Mouse (Mus musculus): ENCODE results near the gene Ap3m1. TPM values are rescaled to one million over a fixed set of nuclear protein-coding genes. Genes with fewer than 3 reads are reported as not detected.

Gene Ap3m1
- polyA plus RNA-seq, 1 experiment: 15.1 TPM

DNA sequence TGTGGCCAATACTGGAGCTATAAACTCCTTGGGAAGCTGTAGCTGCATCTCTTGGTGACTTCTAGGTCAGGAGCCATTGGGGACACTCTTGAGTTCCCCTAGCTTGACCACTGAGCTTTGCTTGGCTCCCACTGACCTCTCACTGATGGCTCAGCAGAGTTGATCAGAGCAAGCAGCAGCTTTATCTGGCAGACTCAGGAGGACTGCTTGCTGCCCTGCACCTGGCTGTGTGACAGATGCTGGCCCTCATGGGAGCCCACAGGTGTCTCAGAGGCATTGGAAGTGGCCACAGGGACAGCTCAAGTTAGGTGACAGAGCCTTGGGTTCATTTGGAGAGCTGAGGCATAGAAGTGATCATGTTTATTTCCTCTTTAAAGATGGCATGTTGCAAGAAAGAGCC lies 24.8 kb downstream of the Ap3m1 start:
- Histone ChIP-seq H3K36me3 (ENCODE audit: control insufficient read depth, insufficient read depth) (peaks cover 87% of the 10 kb centered on the region), H3K79me2 (ENCODE audit: control insufficient read depth, insufficient read depth) (no peaks in the 10 kb centered on the region), H3K4me3 (no peak overlapping the region), H3ac (ENCODE audit: control insufficient read depth, insufficient read length) (no peak overlapping the region), H3K4me2 (ENCODE audit: low read depth) (no peak overlapping the region), H3K27me3 (ENCODE audit: control insufficient read depth, insufficient read depth, insufficient read length) (no peaks in the 10 kb centered on the region)
- TF ChIP-seq SRF (IDR thresholded peaks at IDR 0.05; ENCODE audit: control insufficient read depth, insufficient read length, low read depth) (no peak), MYOG (IDR thresholded peaks at IDR 0.05; ENCODE audit: control insufficient read depth in 1 of 3, insufficient read depth in 1 of 3, insufficient read length in 2 of 3, low read depth in 2 of 3) (no peak), CEBPB (IDR thresholded peaks at IDR 0.05; ENCODE audit: insufficient read depth, poor library complexity, severe bottlenecking) (no peak), TCF12 (IDR thresholded peaks at IDR 0.05; ENCODE audit: insufficient read depth, poor library complexity, severe bottlenecking) (no peak), MYOD1 (IDR thresholded peaks at IDR 0.05; ENCODE audit: control insufficient read depth in 1 of 3, insufficient read length in 2 of 3, low read depth in 2 of 3) (no peak), POLR2A (IDR thresholded peaks at IDR 0.05; ENCODE audit: insufficient read length, low read depth) (no peak)

DNA sequence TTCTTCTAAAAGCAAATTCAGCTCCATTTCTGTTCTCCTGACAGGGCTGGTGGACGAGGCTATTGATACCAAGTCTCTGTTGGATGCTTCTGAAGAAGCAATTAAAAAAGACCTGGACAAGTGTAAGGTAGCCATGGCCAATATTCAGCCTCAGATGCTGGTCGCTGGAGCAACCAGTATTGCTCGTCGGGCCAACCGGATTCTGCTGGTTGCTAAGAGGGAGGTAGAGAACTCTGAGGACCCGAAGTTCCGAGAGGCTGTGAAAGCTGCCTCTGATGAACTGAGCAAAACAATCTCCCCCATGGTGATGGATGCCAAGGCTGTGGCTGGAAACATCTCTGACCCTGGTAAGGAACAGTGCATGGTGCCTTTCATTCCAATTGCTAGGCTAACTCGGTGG lies 31.9 kb downstream of the Ap3m1 start:
- Histone ChIP-seq H3K79me2 (ENCODE audit: control insufficient read depth, insufficient read depth) (no peaks in the 10 kb centered on the region), H3ac (ENCODE audit: control insufficient read depth, insufficient read length) (no peak overlapping the region), H3K4me2 (ENCODE audit: low read depth) (no peak overlapping the region), H3K36me3 (ENCODE audit: control insufficient read depth, insufficient read depth) (peaks cover 92% of the 10 kb centered on the region), H3K4me3 (no peak overlapping the region), H3K27me3 (ENCODE audit: control insufficient read depth, insufficient read depth, insufficient read length) (no peaks in the 10 kb centered on the region)
- TF ChIP-seq CEBPB (IDR thresholded peaks at IDR 0.05; ENCODE audit: insufficient read depth, poor library complexity, severe bottlenecking): no peak
- TF ChIP-seq MYOG (IDR thresholded peaks at IDR 0.05; ENCODE audit: control insufficient read depth in 1 of 3, insufficient read depth in 1 of 3, insufficient read length in 2 of 3, low read depth in 2 of 3): no peak
- TF ChIP-seq POLR2AphosphoS2 (IDR thresholded peaks at IDR 0.05; ENCODE audit: insufficient read length, low read depth): no peak
- TF ChIP-seq TCF3 (IDR thresholded peaks at IDR 0.05; ENCODE audit: insufficient read length, low read depth): no peak
- TF ChIP-seq TCF12 (IDR thresholded peaks at IDR 0.05; ENCODE audit: insufficient read depth, poor library complexity, severe bottlenecking): no peak
- no peak for TF ChIP-seq E2F4 (IDR thresholded peaks at IDR 0.05; ENCODE audit: insufficient read depth)
- TF ChIP-seq USF1 (IDR thresholded peaks at IDR 0.05; ENCODE audit: low read depth): no peak
- TF ChIP-seq MYOD1 (IDR thresholded peaks at IDR 0.05; ENCODE audit: control insufficient read depth in 1 of 3, insufficient read length in 2 of 3, low read depth in 2 of 3): no peak
- TF ChIP-seq REST (IDR thresholded peaks at IDR 0.05; ENCODE audit: insufficient read depth, insufficient read length): no peak
- TF ChIP-seq MAX (IDR thresholded peaks at IDR 0.05; ENCODE audit: low read depth): no peak
- TF ChIP-seq SRF (IDR thresholded peaks at IDR 0.05; ENCODE audit: control insufficient read depth, insufficient read length, low read depth): no peak
- no peak for TF ChIP-seq POLR2A (IDR thresholded peaks at IDR 0.05; ENCODE audit: insufficient read length, low read depth)

DNA sequence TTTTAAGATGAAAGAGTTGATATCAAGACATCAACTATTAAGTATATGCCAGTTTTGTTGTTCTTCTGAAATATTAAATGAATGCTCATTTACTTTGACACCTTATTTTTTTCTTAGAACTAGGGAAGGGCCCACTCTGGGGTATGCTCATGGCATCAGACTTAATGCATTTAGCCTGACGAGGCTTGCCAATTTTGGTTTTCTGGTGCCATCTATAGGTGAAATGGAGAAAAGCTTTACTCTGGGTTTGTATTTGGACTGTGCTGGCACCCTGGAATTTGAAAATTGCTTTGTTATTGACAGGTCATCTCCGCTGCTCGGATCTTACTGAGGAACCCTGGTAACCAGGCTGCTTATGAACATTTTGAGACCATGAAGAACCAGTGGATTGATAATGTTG lies 33.3 kb downstream of the Ap3m1 start:
- peaks cover 92% of the 10 kb centered on the region for H3K36me3 ChIP-seq (ENCODE audit: control insufficient read depth, insufficient read depth)
- no peak overlapping the region for H3K4me3 ChIP-seq
- no peak for TF ChIP-seq TCF12 (IDR thresholded peaks at IDR 0.05; ENCODE audit: insufficient read depth, poor library complexity, severe bottlenecking)
- no peak for TF ChIP-seq E2F4 (IDR thresholded peaks at IDR 0.05; ENCODE audit: insufficient read depth)
- TF ChIP-seq MYOG (IDR thresholded peaks at IDR 0.05; ENCODE audit: control insufficient read depth in 1 of 3, insufficient read depth in 1 of 3, insufficient read length in 2 of 3, low read depth in 2 of 3): no peak
- no peak for TF ChIP-seq CEBPB (IDR thresholded peaks at IDR 0.05; ENCODE audit: insufficient read depth, poor library complexity, severe bottlenecking)
- TF ChIP-seq MYOD1 (IDR thresholded peaks at IDR 0.05; ENCODE audit: control insufficient read depth in 1 of 3, insufficient read length in 2 of 3, low read depth in 2 of 3): no peak
- no peak for TF ChIP-seq TCF3 (IDR thresholded peaks at IDR 0.05; ENCODE audit: insufficient read length, low read depth)
- no peak for TF ChIP-seq MAX (IDR thresholded peaks at IDR 0.05; ENCODE audit: low read depth)
- TF ChIP-seq USF1 (IDR thresholded peaks at IDR 0.05; ENCODE audit: low read depth): no peak
- no peak for TF ChIP-seq SRF (IDR thresholded peaks at IDR 0.05; ENCODE audit: control insufficient read depth, insufficient read length, low read depth)
- no peak for TF ChIP-seq REST (IDR thresholded peaks at IDR 0.05; ENCODE audit: insufficient read depth, insufficient read length)
- TF ChIP-seq POLR2AphosphoS2 (IDR thresholded peaks at IDR 0.05; ENCODE audit: insufficient read length, low read depth): no peak
- no peak for TF ChIP-seq POLR2A (IDR thresholded peaks at IDR 0.05; ENCODE audit: insufficient read length, low read depth)

DNA sequence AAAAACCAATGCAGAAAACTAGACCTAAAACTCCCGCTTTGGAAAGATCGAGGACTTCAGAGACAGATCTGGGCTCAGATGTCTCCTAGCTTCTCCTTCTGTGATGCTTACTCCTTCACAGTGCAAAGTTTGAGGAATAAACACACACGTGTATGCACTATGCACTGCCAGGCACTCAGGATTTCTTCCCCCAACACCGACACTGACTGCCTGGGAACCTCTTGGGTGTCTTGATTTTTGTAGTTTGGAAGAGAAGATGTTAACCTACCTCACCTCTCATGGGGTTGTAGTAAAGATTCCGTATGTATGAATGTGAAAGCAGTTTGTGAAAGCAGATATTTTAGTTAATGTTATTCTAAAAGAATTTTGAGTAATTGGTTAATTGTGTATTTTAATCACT lies 34.4 kb downstream of the Ap3m1 start:
- no peaks in the 10 kb centered on the region for H3K27me3 ChIP-seq (ENCODE audit: control insufficient read depth, insufficient read depth, insufficient read length)
- H3K4me2 ChIP-seq (ENCODE audit: low read depth): no peak overlapping the region
- TF ChIP-seq SRF (IDR thresholded peaks at IDR 0.05; ENCODE audit: control insufficient read depth, insufficient read length, low read depth) (no peak), TCF12 (IDR thresholded peaks at IDR 0.05; ENCODE audit: insufficient read depth, poor library complexity, severe bottlenecking) (no peak), MYOD1 (IDR thresholded peaks at IDR 0.05; ENCODE audit: control insufficient read depth in 1 of 3, insufficient read length in 2 of 3, low read depth in 2 of 3) (no peak), REST (IDR thresholded peaks at IDR 0.05; ENCODE audit: insufficient read depth, insufficient read length) (no peak), MAX (IDR thresholded peaks at IDR 0.05; ENCODE audit: low read depth) (no peak), CEBPB (IDR thresholded peaks at IDR 0.05; ENCODE audit: insufficient read depth, poor library complexity, severe bottlenecking) (no peak)
- peaks cover 91% of the 10 kb centered on the region for H3K36me3 ChIP-seq (ENCODE audit: control insufficient read depth, insufficient read depth)
- no peak overlapping the region for H3ac ChIP-seq (ENCODE audit: control insufficient read depth, insufficient read length)
- no peaks in the 10 kb centered on the region for H3K79me2 ChIP-seq (ENCODE audit: control insufficient read depth, insufficient read depth)
- no peak overlapping the region for H3K4me3 ChIP-seq

More for the DNA sequence above, 33.3 kb downstream of the Ap3m1 start:
- H3ac ChIP-seq (ENCODE audit: control insufficient read depth, insufficient read length): no peak overlapping the region
- no peaks in the 10 kb centered on the region for H3K79me2 ChIP-seq (ENCODE audit: control insufficient read depth, insufficient read depth)
- H3K27me3 ChIP-seq (ENCODE audit: control insufficient read depth, insufficient read depth, insufficient read length): no peaks in the 10 kb centered on the region
- H3K4me2 ChIP-seq (ENCODE audit: low read depth): no peak overlapping the region

DNA sequence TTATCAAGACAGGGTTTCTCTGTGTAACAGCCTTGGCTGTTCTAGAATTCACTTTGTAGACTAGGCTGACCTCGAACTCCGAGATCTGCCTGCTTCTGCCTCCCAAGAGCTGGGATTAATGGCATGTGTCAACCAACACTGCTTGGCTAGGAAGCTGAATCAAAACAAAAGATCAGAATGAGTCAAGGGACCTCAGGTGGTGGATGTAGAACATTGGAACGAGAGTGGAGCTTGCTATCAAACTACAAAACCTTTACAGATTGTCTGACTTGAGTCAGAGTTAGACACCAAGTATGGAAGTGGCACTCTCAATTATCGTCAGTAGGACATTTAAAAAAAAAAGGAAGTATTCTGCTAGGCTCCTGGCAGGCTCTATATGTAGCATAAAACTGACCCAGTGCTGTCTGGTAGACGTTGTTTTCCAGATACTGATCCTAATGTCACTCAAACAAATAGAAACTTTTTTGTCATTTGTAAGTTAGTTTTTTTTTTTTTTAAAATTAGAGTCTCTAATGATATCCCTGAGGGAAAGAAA lies 38.4 kb downstream of the Ap3m1 start:
- no peaks in the 10 kb centered on the region for H3K27me3 ChIP-seq (ENCODE audit: control insufficient read depth, insufficient read depth, insufficient read length)
- no peak overlapping the region for H3K4me2 ChIP-seq (ENCODE audit: low read depth)
- no peak overlapping the region for H3ac ChIP-seq (ENCODE audit: control insufficient read depth, insufficient read length)
- H3K79me2 ChIP-seq (ENCODE audit: control insufficient read depth, insufficient read depth): no peaks in the 10 kb centered on the region
- no peak for TF ChIP-seq CEBPB (IDR thresholded peaks at IDR 0.05; ENCODE audit: insufficient read depth, poor library complexity, severe bottlenecking)
- no peak for TF ChIP-seq SRF (IDR thresholded peaks at IDR 0.05; ENCODE audit: control insufficient read depth, insufficient read length, low read depth)
- TF ChIP-seq POLR2AphosphoS2 (IDR thresholded peaks at IDR 0.05; ENCODE audit: insufficient read length, low read depth): no peak
- TF ChIP-seq POLR2A (IDR thresholded peaks at IDR 0.05; ENCODE audit: insufficient read length, low read depth): no peak
- TF ChIP-seq MAX (IDR thresholded peaks at IDR 0.05; ENCODE audit: low read depth): no peak
- TF ChIP-seq E2F4 (IDR thresholded peaks at IDR 0.05; ENCODE audit: insufficient read depth): no peak
- TF ChIP-seq USF1 (IDR thresholded peaks at IDR 0.05; ENCODE audit: low read depth): no peak
- no peak for TF ChIP-seq MYOG (IDR thresholded peaks at IDR 0.05; ENCODE audit: control insufficient read depth in 1 of 3, insufficient read depth in 1 of 3, insufficient read length in 2 of 3, low read depth in 2 of 3)
- no peak for TF ChIP-seq TCF3 (IDR thresholded peaks at IDR 0.05; ENCODE audit: insufficient read length, low read depth)
- TF ChIP-seq REST (IDR thresholded peaks at IDR 0.05; ENCODE audit: insufficient read depth, insufficient read length): no peak
- no peak for TF ChIP-seq MYOD1 (IDR thresholded peaks at IDR 0.05; ENCODE audit: control insufficient read depth in 1 of 3, insufficient read length in 2 of 3, low read depth in 2 of 3)
- no peak for TF ChIP-seq TCF12 (IDR thresholded peaks at IDR 0.05; ENCODE audit: insufficient read depth, poor library complexity, severe bottlenecking)
- no peak overlapping the region for H3K4me3 ChIP-seq
- peaks cover 84% of the 10 kb centered on the region for H3K36me3 ChIP-seq (ENCODE audit: control insufficient read depth, insufficient read depth)

Measured in myocyte (in vitro differentiated cells).